Mouse (Mus musculus) urinary bladder, postnatal 36 days (tissue): ENCODE data around the gene Ppp1r14b.

Source experiments
- DNase-seq, 2 experiments: peaks; one replicate each; pipeline ENCODE4 v3.0.0; 2022; ENCODE audit warnings: low spot score in 2 of 2, mixed read lengths in 1 of 2

The Ppp1r14b gene

DNA sequence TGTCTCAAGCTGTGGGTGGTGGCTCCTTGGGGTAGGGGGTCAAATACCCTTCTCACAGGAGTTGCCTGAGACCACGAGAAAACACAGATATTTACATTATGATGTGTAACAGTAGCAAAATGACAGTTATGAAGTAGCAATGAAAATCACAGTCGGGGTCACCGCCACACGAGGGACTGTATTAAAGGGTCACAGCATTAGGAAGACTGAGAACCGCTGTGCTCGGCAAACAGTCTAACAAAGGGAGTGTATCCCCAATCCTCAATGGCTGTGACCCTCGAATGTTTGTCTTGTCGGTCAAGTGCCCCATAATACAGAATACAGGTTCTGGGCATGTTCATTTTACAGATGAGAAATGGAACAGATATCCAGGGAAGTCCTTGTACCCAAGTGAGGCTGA is 19.2 kb downstream of the Ppp1r14b start:
- DNase-seq: no peak

DNA sequence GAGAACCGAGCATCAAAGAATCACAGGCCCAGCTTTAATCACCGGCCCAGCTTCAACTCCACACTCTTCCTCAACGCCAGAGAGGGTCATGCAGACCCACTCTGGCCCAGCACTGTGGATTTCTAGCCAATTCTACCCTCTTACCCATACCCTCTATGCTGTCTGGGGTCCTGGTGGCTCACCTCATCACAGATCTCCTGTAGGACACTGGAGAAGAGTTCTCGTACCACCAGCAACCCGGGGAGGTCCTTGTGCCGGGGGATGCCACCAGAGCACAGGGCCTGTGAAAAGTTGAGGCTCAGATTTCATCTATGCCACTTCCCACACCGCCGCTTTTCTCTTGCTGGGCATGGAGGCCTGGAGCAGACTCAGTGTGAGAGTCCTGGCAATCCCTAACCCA is 19.7 kb downstream of the Ppp1r14b start:
- no peak for DNase-seq

DNA sequence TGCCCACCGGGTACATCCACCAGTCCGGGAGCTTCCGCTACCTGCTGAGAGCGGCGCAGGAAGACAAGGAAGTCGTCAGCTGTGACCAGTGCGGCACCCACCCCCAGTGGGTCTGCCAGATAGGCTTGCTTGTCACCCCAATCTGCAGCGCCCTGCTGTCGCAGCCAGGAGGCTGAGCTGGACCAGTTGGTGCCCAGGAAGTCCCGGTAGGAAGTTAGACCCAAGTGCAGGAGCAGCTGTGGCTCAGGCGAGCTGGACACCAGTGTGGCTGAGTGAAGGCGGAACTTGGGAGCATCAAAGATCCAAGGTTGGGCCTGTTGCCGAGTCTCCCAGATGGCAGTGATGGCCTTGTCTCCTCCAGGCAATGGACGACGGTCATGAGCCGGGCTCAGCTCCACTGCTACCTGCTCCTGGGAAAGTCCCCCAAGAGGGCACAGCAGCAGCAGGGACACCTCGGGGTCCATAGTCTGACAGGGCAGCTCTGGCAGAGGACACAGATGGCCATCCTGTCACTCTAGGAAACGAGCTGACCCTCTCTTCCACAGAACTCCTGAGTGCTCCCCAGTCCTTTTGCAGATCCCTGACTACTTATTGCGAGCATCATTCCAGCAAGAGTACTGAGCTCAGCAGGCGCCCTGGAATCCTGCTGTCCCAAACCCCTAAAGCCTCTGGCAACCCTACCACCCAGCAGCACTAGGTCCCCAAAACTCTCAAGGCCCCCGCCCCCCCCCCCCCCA is 20.7 kb downstream of the Ppp1r14b start:
- DNase-seq: no peak

DNA sequence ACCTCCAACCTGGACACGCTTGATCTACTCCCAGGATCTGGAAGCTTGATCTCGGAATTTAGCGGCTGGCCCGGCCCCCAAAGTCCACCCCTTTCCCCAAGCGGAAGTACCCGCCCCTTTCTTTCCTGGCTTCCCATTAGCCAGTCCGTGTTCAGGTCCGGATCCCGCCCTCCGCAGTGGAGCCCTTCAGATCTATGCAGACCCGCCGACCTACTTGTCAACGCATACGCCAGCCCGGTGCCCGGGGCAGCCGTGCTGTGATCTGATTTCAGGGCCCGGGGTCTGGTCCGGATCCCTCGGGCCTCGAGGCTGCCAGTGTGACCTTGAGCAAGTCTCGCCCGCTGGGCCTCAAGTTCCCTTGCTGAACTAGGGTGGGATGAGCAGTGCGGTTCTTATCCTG is 21.2 kb downstream of the Ppp1r14b start, which contains the start of the genes Nudt22 and Trpt1:
Gene Nudt22 (minus strand): TSS at position 112 of the 400 bp plus-strand sequence.
Gene Trpt1 (plus strand): TSS at position 126 of the 400 bp plus-strand sequence.
- peak; percentile 78 to 90 for DNase-seq

DNA sequence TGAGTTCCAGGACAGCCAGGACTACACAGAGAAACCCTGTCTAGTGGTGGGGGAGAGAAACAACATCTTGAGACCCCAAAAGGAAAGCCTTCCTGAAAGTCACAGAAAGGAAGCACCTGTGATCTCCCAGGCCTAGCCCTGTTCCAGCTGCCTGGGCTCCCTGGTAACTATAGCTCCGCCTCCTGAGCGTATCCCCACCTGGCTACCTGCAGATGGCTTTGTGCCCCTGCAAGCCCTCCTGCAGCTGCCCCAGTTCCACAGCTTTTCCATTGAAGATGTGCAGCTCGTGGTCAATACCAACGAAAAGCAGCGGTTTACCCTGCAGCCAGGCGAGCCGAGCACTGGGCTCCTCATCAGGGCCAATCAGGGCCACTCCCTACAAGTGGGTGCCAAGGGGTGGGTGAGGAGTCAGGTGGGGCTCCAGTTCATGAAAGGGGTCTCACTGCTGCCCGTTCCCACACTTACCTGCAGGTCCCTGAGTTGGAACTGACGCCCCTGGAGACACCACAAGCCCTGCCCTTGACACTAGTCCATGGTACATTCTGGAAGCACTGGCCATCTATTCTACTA is 23.0 kb downstream of the Ppp1r14b start:
- DNase-seq: no peak

DNA sequence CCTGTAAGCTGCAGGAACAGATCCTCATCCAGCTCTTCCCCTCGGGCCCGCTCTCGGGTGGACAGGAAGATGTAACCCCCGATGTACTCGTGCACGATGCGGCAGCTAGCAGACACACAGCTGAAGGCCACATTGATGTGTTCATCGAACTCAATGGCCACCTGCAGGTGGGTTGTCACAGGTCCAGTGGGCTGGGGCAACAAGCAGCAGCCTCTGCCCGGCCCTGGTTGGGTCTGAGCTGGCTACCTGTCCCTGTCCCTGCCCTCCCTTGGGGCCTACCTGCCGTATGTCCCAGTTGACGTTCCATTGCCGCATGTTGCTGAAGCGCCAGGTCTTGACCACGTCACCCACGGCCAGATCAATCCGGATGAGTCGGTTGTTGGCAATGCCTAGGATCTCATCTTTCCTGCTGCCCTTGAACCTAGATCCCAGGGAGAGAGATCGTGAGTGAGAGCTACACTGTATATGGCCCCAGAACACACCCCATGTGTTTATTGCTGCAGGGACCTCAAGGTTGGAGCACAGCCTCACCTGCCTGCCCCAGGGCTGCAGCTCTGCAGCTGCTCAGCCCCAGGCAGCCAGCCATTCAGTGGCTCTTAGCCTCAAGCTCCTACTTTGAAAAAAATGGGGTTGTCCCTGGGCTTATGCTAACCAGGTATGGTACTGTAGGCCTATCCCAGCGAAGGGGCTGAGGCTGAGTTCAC is 24.7 kb downstream of the Ppp1r14b start:
- DNase-seq: no peak

DNA sequence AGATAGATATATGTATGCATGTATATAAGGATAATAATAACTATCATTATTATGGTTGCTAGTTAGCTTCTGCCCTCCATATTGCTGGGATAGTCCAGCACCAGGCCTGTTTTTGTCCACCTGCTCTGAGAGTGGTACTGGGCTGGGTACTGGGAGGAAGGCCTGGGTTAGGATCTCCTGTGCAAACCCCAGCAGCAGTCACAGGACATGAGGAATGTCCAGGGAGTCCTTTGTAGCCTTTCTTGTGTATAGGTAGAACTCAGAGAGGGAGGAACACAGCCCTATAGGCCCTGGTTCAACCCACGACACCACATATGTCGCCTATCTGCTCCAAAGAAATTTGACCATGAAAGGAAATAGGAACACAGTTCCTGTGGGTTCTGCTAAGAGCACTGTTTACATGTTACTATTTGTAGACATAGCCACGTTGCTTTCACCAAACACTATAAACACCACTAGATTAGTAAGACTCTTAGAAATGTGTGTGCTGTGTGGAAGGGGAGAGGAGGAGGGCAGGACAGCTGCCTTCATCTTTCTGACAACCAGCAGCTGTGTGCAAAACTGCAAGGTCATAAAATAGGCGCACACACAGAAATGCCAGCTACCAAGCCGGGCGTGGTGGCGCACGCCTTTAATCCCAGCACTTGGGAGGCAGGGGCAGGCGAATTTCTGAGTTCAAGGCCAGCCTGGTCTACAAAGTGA is 32.3 kb downstream of the Ppp1r14b start:
- no peak for DNase-seq

DNA sequence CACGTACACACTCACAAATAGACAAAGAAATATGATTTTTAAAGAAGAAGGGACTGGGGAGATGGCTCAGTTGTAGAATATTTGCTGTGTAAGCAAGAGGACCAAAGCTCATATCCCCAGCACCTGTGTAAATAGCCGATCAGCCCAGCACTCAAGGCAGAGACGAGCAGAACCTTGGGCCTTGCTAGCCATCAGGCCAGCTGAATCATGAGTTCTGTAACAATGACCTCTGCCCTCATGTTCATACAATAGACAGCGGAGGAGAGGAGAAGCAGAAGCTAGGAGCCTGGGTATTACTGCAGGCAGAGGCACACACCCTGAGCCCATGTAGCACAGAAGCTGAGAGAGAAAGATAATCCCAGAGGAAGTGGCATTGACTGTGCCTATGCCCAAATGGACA is 37.7 kb downstream of the Ppp1r14b start:
- no peak for DNase-seq

DNA sequence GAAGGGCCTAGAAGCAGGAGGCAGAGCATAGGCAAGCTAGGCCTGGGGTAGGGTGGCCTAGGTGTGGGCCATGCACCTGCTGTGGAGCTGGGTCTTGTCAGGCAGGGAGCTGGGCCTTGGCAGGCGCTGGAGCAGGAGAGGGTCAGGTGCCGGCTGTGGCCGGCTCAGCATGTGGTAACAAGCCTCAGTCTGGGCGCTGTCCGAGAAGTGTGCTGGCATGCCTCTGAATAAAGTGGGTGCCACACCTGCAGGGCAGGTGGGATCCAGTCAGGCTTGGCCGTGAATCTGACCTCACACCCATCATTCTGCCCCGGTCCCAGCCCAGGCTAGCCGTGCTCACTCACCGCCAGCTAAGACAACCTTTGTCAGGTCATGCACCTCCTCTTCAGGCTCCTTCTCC is 39.2 kb downstream of the Ppp1r14b start:
- DNase-seq: peak; percentile 50 to 77

DNA sequence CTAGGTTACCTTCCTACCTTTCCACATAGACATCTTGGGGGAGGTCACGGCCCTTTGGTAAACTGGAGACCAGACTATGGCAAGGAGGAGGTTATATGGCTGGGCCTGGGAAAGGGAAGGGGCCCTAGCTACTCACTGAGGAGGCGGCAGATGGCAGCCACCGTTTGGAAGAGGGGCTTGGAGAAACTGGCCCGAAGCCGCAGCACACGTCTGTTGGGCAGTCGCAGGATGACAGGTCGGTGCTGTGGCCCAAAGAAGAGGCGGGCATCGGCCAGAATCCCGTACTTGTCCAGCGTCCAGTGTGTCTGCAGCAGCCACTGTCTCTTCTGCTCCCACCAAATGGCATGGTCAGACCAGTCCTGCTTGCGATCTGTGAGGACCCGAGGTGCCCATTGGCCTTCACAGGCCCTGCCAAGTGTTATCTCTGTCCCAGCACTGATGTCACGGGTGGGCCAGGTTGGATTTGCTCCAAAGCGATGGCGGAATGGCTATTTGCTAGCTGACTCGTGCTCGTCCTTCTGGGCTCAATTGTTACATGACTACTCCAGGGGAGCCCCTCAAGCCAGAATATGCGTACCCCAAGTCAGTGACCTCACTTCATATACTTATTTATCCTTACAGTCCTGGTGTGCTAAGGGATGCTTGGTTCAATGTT is 39.8 kb downstream of the Ppp1r14b start:
- DNase-seq: no peak

DNA sequence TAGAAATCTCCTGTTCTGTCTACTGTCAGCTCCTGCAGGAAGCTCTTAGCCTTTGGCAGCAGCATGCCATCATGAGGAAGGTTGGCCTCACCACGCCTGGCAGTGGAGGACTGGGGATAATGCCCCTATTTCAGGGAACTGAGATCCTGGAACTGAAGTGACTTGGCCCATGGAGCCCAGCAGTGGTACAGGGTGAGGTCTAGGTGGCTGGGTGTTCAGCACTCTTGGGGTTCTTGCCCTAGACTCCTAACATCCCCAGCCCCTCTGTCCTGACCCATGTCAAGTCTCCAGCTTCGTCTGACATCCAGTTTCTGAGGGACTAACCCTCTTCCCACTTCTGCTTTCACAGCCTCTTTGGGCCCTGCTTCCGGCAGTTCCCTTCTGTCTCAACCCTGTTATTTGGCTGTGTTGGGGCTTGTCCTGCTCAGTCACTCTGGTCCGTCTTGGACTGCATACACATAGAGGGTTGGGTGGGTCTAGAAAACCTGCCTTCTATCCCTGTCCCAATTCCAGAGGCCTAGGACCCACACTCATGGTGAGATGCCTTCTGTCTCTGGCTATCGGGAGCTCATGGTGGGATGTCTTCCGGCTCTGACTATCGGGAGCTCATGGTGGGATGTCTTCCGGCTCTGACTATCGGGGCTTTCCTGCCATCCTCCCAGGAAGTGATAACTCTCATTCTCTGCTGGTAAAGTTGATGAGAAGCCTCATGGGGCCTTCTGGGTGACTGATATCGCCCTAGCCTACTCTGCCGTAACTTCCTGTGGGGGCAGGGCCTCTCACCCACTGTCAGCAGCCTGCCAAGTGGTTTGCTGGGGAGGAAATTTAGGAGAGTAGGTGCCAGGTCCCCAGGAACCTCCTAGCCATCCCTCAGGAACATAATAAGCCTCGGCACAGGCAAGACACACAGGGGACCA is 43.0 kb downstream of the Ppp1r14b start:
- no peak for DNase-seq

DNA sequence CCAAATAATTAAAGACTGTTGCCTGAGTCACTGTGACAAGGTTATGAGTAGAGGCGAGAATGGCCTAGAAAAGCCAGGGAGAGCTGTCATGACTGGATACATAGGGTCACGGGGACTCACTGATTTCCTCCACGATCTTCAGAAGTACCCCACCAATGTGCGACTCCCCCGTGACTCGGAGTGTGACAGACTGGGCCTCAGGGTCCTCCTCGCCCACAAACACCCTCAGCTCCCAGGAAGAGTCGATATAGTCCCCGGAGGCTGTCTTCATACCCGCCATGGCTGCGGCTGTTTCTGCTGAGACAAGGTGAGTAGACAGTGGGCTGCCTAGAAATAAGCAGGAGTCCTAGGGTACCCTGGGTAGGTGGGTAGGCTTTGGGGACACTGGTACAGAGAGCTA is 43.8 kb downstream of the Ppp1r14b start:
- DNase-seq: no peak

DNA sequence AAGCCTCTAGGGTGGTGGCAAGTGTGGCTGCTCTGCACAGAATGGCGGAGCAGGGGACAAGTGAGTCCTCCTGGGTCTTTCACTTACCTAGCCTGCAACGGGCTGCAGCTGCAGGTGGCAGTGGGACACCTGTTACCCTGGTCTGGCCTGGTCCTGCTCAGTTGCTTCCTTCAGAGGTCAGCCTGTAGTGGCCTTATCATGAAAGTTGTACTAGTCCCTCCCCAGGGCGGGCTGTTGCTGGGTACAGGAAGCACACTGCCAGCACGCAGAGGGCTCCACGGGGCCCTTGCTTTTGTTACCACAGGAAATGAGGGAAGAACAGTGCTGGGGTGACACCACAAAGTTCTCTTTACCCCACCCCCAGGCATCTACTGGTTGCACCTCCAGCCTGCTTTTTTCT is 44.4 kb downstream of the Ppp1r14b start, which contains the start of gene Fermt3:
Gene Fermt3 (minus strand): TSS at position 279 of the 400 bp plus-strand sequence.
- no peak for DNase-seq

DNA sequence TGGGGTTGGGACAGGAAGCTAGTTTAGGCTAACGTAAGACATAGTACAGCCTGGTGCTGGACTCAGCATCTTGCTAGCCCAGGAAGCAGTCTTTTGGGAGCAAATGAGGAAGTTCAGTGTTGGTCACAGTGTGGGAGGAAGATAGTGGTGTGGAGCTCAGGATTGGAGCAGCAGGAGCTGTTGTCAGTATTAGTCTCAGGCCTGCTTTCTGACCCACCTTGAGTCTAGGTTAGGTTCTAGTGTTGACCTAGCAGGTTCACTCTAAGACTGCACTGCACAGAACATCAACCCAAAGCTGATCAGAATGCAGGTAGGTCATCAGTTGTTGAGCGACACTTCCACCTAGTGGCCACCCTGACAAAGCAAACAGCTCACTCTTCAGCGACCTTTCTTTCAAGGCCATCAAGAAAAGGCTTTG is 45.5 kb downstream of the Ppp1r14b start:
- DNase-seq: peak in 1 of 2 experiments; percentile 54
